Mouse (Mus musculus): ENCODE measurements around the gene Gm11273. TPM values are rescaled to one million over a fixed set of nuclear protein-coding genes. Genes with fewer than 3 reads are reported as not detected.

The Gm11273 gene
- polyA plus RNA-seq (2014; fragmentation: Illumina TruSeq; extraction: RNeasy Lipid Tissue Mini Kit (QIAGEN cat#74804); ENCODE audit: low replicate concordance), result not detected

DNA sequence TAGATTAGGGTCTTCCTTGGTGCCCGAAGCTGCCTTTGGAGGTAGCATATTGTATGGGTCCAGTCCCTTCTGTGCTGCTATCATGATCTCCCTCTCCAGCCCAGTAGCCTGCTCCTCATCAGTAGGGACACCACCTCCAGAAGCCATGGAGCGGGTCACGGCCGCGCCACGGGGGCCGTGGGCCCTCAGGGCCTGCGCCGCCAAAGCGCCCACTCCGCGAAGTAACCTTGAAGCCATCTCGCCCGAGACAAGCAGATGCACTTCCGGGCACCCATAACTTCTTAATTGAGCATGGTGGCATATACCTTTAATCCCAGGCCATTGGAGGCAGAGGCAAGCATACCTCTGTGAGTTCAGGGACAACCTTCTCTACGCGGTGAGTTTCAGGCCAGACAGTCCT is at the start of gene Gm11273:
Gene Gm11273 (minus strand): TSS at position 237 of the 400 bp plus-strand sequence.

DNA sequence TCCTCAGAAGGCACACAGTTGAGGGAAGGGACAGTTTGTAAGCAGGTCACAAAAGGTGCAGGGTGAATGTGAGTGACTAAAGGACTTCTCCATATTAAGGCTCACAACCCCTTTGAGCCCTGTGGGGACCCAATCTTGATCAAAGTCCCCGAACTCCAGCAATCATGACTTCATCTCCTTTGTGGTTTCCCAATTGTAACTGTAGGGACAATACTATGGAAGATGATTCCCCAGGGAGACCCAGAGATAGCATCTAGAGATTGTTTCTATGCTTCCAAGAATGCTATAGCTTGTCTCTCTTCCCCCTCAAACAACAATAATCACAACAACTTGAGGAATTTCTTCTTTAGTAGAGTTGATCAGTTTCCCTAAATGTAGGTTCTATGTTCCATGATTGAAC is 41.5 kb upstream of the Gm11273 start, which contains the start of gene Olfr1366:
Gene Olfr1366 (minus strand): TSS at position 101 of the 400 bp plus-strand sequence.

DNA sequence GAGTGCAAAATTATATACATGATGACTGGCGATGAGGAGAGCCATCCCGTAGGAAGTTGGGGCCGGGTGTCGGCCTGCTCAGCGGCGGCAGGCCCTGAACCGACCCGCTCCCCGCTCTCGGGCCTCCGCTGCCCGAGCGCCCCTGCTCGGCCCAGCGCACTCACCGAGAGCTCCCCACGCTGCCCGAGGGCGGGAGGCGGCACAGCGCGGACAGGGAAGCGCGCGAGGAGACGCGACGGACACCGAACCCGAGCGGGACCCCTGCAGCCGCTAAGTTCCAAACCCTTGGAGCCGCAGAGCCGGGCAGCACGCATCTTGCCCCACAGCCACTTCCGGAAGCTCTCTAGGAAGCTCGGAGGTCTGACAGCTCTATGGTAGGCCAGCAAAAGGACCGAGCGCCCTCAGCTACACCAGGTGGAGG is 29.6 kb upstream of the Gm11273 start, which contains the start of gene Zkscan8:
Gene Zkscan8 (minus strand): TSS at position 340 of the 421 bp plus-strand sequence.

DNA sequence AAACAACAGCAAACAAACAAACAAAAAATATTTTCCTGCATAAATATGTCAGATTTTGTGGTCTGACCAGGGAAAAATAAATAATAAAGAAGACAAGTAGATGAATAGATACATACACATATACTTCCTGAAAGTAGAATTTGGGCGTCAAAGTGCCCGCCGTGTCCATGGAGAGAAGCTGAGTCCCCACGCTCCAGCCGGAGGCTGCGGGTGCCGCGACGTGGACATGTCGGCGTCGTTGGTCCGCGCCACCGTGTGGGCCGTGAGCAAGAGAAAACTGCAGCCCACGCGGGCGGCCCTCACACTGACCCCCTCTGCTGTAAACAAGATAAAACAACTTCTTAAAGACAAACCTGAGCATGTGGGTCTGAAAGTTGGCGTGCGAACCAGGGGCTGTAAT is 6.1 kb downstream of the Gm11273 start, which contains the start of gene AK157302:
Gene AK157302 (plus strand): TSS at position 144 of the 400 bp plus-strand sequence.

DNA sequence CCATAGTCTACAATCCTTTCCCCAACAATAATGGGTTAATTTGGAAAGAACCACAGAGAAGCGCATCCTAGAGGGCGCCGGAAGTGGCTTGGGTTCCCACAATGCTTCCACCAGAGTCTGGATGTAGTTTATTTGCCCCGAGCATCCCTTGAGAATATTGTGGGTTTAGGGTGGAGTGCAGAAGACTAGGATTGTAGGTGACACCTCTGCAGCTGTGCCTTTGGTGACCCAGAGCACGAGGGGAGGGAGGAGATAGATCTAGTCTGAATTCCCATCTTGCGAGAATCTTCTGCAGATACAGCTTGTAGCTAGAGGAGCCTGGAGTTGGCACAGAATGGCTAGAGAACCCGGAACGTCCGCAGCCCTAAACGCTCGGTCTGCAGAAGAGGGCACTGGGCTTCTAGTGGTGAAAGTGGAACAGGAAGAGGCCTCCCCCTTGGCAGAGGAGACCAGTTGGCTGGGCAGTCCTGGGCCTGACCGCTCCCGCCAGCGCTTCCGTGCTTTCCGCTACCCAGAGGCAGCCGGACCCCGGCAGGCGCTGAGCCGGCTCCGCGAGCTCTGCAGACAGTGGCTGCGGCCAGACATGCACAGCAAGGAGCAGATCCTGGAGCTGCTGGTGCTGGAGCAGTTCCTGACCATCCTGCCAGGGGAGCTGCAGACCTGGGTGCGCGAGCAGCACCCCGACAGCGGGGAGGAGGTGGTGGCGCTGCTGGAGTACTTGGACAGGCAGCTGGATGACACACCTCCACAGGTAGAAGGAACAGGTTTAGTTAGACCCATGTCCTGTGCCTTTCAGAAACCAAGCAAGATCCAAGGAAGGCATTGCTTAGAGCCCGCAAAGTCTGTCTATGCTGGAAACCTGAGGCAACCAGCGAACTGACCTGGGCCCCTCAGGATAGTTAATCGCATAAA is 22.2 kb downstream of the Gm11273 start, which contains the start of the genes Zkscan4 and Gm10065:
Gene Zkscan4 (plus strand): TSS at position 149 of the 912 bp plus-strand sequence.
Gene Gm10065 (minus strand): TSS at position 683 of the 912 bp plus-strand sequence.

GRCm38 (mm10) chr13:21468061-21469019 is 32.9 kb downstream of the Gm11273 start, which contains the start of gene Nkapl:
Gene Nkapl, minus strand, starts transcription at chr13:21468509.

DNA sequence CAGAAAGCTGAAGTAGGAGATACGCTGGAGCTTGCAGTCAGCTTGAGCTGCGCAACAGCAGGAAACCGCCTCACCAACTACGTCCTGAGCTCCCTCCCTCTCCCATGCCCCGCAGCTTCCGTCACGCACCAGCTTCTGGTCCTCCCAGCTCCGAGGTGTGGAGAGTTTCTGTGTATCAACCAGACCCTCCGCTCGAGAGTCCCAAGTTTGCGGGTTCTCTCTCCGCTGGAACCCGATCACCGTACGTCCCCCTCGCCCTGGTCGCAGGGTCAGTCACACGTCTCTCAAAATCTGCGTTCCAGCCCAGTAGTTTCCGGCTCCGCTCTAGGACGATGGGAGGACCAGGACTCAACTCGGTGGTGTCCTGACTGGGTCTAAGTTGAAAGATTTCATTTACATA is 47.8 kb downstream of the Gm11273 start, which contains the start of gene Zscan26:
Gene Zscan26 (minus strand): TSS at position 282 of the 400 bp plus-strand sequence.

Other genes with a start within 250 kb of the Gm11273 start
- gene Gpx5, start 208.7 kb downstream of the Gm11273 start, polyA plus RNA-seq (2014; fragmentation: Illumina TruSeq; extraction: RNeasy Lipid Tissue Mini Kit (QIAGEN cat#74804); ENCODE audit: low replicate concordance), result not detected
- gene Gpx6, start 189.3 kb downstream of the Gm11273 start, polyA plus RNA-seq (2014; fragmentation: Illumina TruSeq; extraction: RNeasy Lipid Tissue Mini Kit (QIAGEN cat#74804); ENCODE audit: low replicate concordance), result not detected
- not detected for gene Olfr1367, start 154.5 kb downstream of the Gm11273 start, polyA plus RNA-seq (2014; fragmentation: Illumina TruSeq; extraction: RNeasy Lipid Tissue Mini Kit (QIAGEN cat#74804); ENCODE audit: low replicate concordance)
- gene Zscan12, start 138.6 kb downstream of the Gm11273 start, polyA plus RNA-seq (2014; fragmentation: Illumina TruSeq; extraction: RNeasy Lipid Tissue Mini Kit (QIAGEN cat#74804); ENCODE audit: low replicate concordance), result 6.0 TPM
- gene Zkscan3, start 98.7 kb downstream of the Gm11273 start, polyA plus RNA-seq (2014; fragmentation: Illumina TruSeq; extraction: RNeasy Lipid Tissue Mini Kit (QIAGEN cat#74804); ENCODE audit: low replicate concordance), result 104 TPM
- 1.4 TPM for gene Pgbd1, start 60.4 kb downstream of the Gm11273 start, polyA plus RNA-seq (2014; fragmentation: Illumina TruSeq; extraction: RNeasy Lipid Tissue Mini Kit (QIAGEN cat#74804); ENCODE audit: low replicate concordance)
- 78.7 TPM for gene Zscan26, start 47.7 kb downstream of the Gm11273 start, polyA plus RNA-seq (2014; fragmentation: Illumina TruSeq; extraction: RNeasy Lipid Tissue Mini Kit (QIAGEN cat#74804); ENCODE audit: low replicate concordance)
- gene Nkapl, start 32.9 kb downstream of the Gm11273 start, polyA plus RNA-seq (2014; fragmentation: Illumina TruSeq; extraction: RNeasy Lipid Tissue Mini Kit (QIAGEN cat#74804); ENCODE audit: low replicate concordance), result not detected
- gene Zkscan4, start 22.5 kb downstream of the Gm11273 start, polyA plus RNA-seq (2014; fragmentation: Illumina TruSeq; extraction: RNeasy Lipid Tissue Mini Kit (QIAGEN cat#74804); ENCODE audit: low replicate concordance), result 0.33 TPM
- not detected for gene Gm10065, start 22.0 kb downstream of the Gm11273 start, polyA plus RNA-seq (2014; fragmentation: Illumina TruSeq; extraction: RNeasy Lipid Tissue Mini Kit (QIAGEN cat#74804); ENCODE audit: low replicate concordance)
- 4.2 TPM for gene AK157302, start 6.2 kb downstream of the Gm11273 start, polyA plus RNA-seq (2014; fragmentation: Illumina TruSeq; extraction: RNeasy Lipid Tissue Mini Kit (QIAGEN cat#74804); ENCODE audit: low replicate concordance)
- 15.6 TPM for gene Zkscan8, start 29.7 kb upstream of the Gm11273 start, polyA plus RNA-seq (2014; fragmentation: Illumina TruSeq; extraction: RNeasy Lipid Tissue Mini Kit (QIAGEN cat#74804); ENCODE audit: low replicate concordance)
- gene Olfr1366, start 41.4 kb upstream of the Gm11273 start, polyA plus RNA-seq (2014; fragmentation: Illumina TruSeq; extraction: RNeasy Lipid Tissue Mini Kit (QIAGEN cat#74804); ENCODE audit: low replicate concordance), result not detected
- gene Olfr1535, start 58.5 kb upstream of the Gm11273 start, polyA plus RNA-seq (2014; fragmentation: Illumina TruSeq; extraction: RNeasy Lipid Tissue Mini Kit (QIAGEN cat#74804); ENCODE audit: low replicate concordance), result not detected
- gene Olfr1364, start 80.3 kb upstream of the Gm11273 start, polyA plus RNA-seq (2014; fragmentation: Illumina TruSeq; extraction: RNeasy Lipid Tissue Mini Kit (QIAGEN cat#74804); ENCODE audit: low replicate concordance), result not detected
- not detected for gene Olfr1362, start 112.6 kb upstream of the Gm11273 start, polyA plus RNA-seq (2014; fragmentation: Illumina TruSeq; extraction: RNeasy Lipid Tissue Mini Kit (QIAGEN cat#74804); ENCODE audit: low replicate concordance)
- not detected for gene Olfr11, start 141.1 kb upstream of the Gm11273 start, polyA plus RNA-seq (2014; fragmentation: Illumina TruSeq; extraction: RNeasy Lipid Tissue Mini Kit (QIAGEN cat#74804); ENCODE audit: low replicate concordance)
- gene Olfr1361, start 162.0 kb upstream of the Gm11273 start, polyA plus RNA-seq (2014; fragmentation: Illumina TruSeq; extraction: RNeasy Lipid Tissue Mini Kit (QIAGEN cat#74804); ENCODE audit: low replicate concordance), result not detected
- not detected for gene Olfr1360, start 176.0 kb upstream of the Gm11273 start, polyA plus RNA-seq (2014; fragmentation: Illumina TruSeq; extraction: RNeasy Lipid Tissue Mini Kit (QIAGEN cat#74804); ENCODE audit: low replicate concordance)
- gene Olfr1359, start 196.7 kb upstream of the Gm11273 start, polyA plus RNA-seq (2014; fragmentation: Illumina TruSeq; extraction: RNeasy Lipid Tissue Mini Kit (QIAGEN cat#74804); ENCODE audit: low replicate concordance), result not detected
- gene Hist1h2bl, start 214.7 kb upstream of the Gm11273 start, polyA plus RNA-seq (2014; fragmentation: Illumina TruSeq; extraction: RNeasy Lipid Tissue Mini Kit (QIAGEN cat#74804); ENCODE audit: low replicate concordance), result not detected
- not detected for gene Hist1h2ai, start 215.0 kb upstream of the Gm11273 start, polyA plus RNA-seq (2014; fragmentation: Illumina TruSeq; extraction: RNeasy Lipid Tissue Mini Kit (QIAGEN cat#74804); ENCODE audit: low replicate concordance)
- not detected for gene Hist1h3h, start 216.2 kb upstream of the Gm11273 start, polyA plus RNA-seq (2014; fragmentation: Illumina TruSeq; extraction: RNeasy Lipid Tissue Mini Kit (QIAGEN cat#74804); ENCODE audit: low replicate concordance)
- gene Hist1h2bm, start 220.6 kb upstream of the Gm11273 start, polyA plus RNA-seq (2014; fragmentation: Illumina TruSeq; extraction: RNeasy Lipid Tissue Mini Kit (QIAGEN cat#74804); ENCODE audit: low replicate concordance), result not detected
- gene Hist1h4j, start 233.6 kb upstream of the Gm11273 start, polyA plus RNA-seq (2014; fragmentation: Illumina TruSeq; extraction: RNeasy Lipid Tissue Mini Kit (QIAGEN cat#74804); ENCODE audit: low replicate concordance), result 1.7 TPM
- not detected for gene Hist1h4k, start 249.1 kb upstream of the Gm11273 start, polyA plus RNA-seq (2014; fragmentation: Illumina TruSeq; extraction: RNeasy Lipid Tissue Mini Kit (QIAGEN cat#74804); ENCODE audit: low replicate concordance)

Data from small intestine, adult 10 weeks (tissue).